Mouse (Mus musculus) G1E (cell line): ENCODE results near the gene Aldh3b3.

Source experiments
- CTCF ChIP-seq: IDR thresholded peaks from 2 replicates; pipeline ENCODE4 v1.5.1; 2012; ENCODE audit warnings: low read depth, low read length, inconsistent platforms, mixed read lengths
- GATA1 ChIP-seq: IDR thresholded peaks from 2 replicates; pipeline ENCODE4 v1.6.1; 2012; ENCODE audit warnings: borderline replicate concordance, low read length, inconsistent platforms, mixed read lengths
- GATA2 ChIP-seq: IDR thresholded peaks from 2 replicates; pipeline ENCODE4 v1.6.1; 2012; ENCODE audit warnings: low read depth, low read length, inconsistent platforms, borderline replicate concordance

DNA sequence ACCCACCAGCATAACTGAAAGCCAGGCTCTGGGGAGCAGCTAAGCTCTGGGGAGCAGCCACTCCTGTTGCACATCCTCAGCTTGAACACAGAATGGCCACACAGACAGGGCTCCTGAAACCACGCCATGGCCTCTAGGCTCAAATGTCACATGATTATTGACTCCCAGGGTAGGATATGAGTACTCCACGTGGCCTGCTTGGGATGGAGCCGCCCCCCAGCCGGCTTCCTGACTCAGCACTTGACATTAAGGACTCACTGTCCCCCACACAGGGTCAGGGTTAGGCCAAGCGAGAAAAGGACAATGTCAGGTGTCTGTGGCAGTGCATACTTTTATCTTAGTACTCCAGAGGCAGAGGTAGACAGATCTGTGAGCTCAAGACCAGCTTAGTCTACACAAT, 48.2 kb upstream of the Aldh3b3 start:
- TF ChIP-seq CTCF: no peak
- TF ChIP-seq GATA1: no peak
- no peak for TF ChIP-seq GATA2
